Mouse (Mus musculus) heart, adult 2 months (tissue): ENCODE measurements at regions not wholly inside any gene's neighbourhood (a gene's known extent, or its start where the extent isn't known, plus 50 kb on each side); places are given as distances from the start of the nearest gene placed in this dataset.

ENCODE experiments used
- DNase-seq, 2 experiments: peaks; one replicate each; pipeline ENCODE4 v3.0.0; 2021
- H3K27ac ChIP-seq: fragments of 200-600 bp; 2 replicates; pipeline ENCODE4 v1.8.1; 2022
- H3K27me3 ChIP-seq: fragments of 200-500 bp; 2 replicates; pipeline ENCODE4 v1.6.1; 2012; ENCODE audit warnings: mild to moderate bottlenecking, low read length, inconsistent platforms, mixed read lengths; ENCODE audit not compliant: control insufficient read depth, insufficient read depth
- H3K36me3 ChIP-seq: fragments of 200-500 bp; 2 replicates; pipeline ENCODE4 v1.6.1; 2012; ENCODE audit warnings: low read length, inconsistent platforms; ENCODE audit not compliant: control insufficient read depth, insufficient read depth
- H3K4me1 ChIP-seq: fragments of 200-500 bp; 2 replicates; pipeline ENCODE4 v1.6.1; 2011; ENCODE audit warnings: low read length; ENCODE audit not compliant: control insufficient read depth, insufficient read depth
- H3K4me3 ChIP-seq: fragments of 200-600 bp; 2 replicates; pipeline ENCODE4 v1.8.1; 2022
- H3K79me2 ChIP-seq: fragments of 200-500 bp; replicated peaks from 2 replicates; pipeline ENCODE4 v1.6.1; 2012; ENCODE audit warnings: mild to moderate bottlenecking, inconsistent platforms, low read length, moderate library complexity, mixed read lengths; ENCODE audit not compliant: control insufficient read depth, insufficient read depth
- H3K9ac ChIP-seq: fragments of 200-500 bp; 2 replicates; pipeline ENCODE4 v1.6.1; 2012; ENCODE audit warnings: low read depth, mild to moderate bottlenecking, control low read depth, inconsistent platforms, low read length, mixed read lengths
- CTCF ChIP-seq: fragments of 200-600 bp; IDR thresholded peaks from 2 replicates; pipeline ENCODE4 v1.8.1; 2022; ENCODE audit warnings: antibody characterized with exemption, mild to moderate bottlenecking, moderate library complexity
- EP300 ChIP-seq: fragments of 200-500 bp; IDR thresholded peaks from 2 replicates; pipeline ENCODE4 v1.6.1; 2011; ENCODE audit warnings: low read depth, low read length, control low read depth; ENCODE audit not compliant: insufficient read depth
- POLR2A ChIP-seq: fragments of 200-500 bp; IDR thresholded peaks from 2 replicates; pipeline ENCODE4 v1.6.1; 2011; ENCODE audit warnings: mild to moderate bottlenecking, low read depth, low read length, control low read depth; ENCODE audit not compliant: insufficient read depth
- WGBS: fragments of 180-500 bp; shearing (Covaris S2); methylation state at CpG from one replicate; pipeline ENCODE4 v1.1.7; 2018; 5-methylcytosine and 5-hydroxymethylcytosine counted together
- intact Hi-C: fragments of 180-260 bp; cut with DNase I; formaldehyde crosslinking; loops from one replicate; pipeline ENCODE4 v1.15.1; 2025

GRCm38 (mm10) chr5:102334442-102335197 lies 146.6 kb upstream of the Arhgap24 start:
- no peak for TF ChIP-seq CTCF
- TF ChIP-seq POLR2A = no peak
- TF ChIP-seq EP300 = no peak
- Histone ChIP-seq H3K9ac (no peak overlapping the region), H3K27me3 (no peaks in the 10 kb centered on the region), H3K36me3 (no peaks in the 10 kb centered on the region), H3K4me1 (no peaks in the 10 kb centered on the region), H3K4me3 (no peak overlapping the region), H3K27ac (no peak overlapping the region), H3K79me2 (no peaks in the 10 kb centered on the region)
- intact Hi-C loops = no loop called here
- no peak for DNase-seq
- 83% methylated on average over 13 of the region's 13 CpGs for WGBS

GRCm38 (mm10) chr5:102366481-102366880 lies 114.7 kb upstream of the Arhgap24 start:
- 73% methylated on average over 3 of the region's 3 CpGs for WGBS
- intact Hi-C loops = no loop called here
- H3K27ac ChIP-seq = no peak overlapping the region
- H3K79me2 ChIP-seq = no peaks in the 10 kb centered on the region
- no peaks in the 10 kb centered on the region for H3K27me3 ChIP-seq
- H3K4me1 ChIP-seq = no peaks in the 10 kb centered on the region
- no peak for DNase-seq
- no peaks in the 10 kb centered on the region for H3K36me3 ChIP-seq
- TF ChIP-seq EP300 (no peak), POLR2A (no peak), CTCF (no peak)
- no peak overlapping the region for H3K4me3 ChIP-seq
- H3K9ac ChIP-seq = no peak overlapping the region

DNA sequence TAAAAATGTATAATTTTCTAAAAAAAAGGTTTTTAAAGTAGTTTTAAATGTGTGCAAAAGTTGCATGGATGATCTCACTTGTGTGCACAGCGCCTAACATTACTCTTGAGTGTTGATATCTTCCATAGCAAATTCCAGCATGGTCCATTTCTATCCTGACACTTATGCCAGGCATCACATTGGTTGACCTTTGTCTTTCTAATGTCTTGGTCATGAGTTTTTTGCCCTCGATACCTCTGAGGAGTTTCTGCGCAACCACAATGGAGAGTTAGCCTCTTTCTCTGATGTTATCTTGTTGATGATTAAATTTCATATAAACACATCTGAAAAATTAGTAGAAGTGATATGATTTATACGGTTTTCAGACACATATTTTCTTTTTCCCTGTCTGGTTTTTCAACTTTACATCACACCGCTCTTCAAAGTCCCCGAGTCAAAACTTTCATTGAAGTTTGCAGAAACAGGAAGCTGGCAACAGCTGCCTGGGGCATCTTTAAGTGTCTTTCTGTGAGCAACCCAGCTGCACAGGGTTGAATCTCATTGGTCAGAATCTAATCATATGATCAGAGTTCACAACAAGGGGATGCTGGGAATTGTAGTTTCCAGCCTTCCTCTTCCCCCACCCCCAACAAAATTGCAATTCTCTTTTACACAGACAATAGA lies 107.8 kb upstream of the Arhgap24 start:
- no peaks in the 10 kb centered on the region for H3K4me1 ChIP-seq
- no peak overlapping the region for H3K9ac ChIP-seq
- no peaks in the 10 kb centered on the region for H3K79me2 ChIP-seq
- DNase-seq = no peak
- no peaks in the 10 kb centered on the region for H3K36me3 ChIP-seq
- no peaks in the 10 kb centered on the region for H3K27me3 ChIP-seq
- TF ChIP-seq CTCF (no peak), POLR2A (no peak), EP300 (no peak)
- H3K27ac ChIP-seq = no peak overlapping the region
- no peak overlapping the region for H3K4me3 ChIP-seq
- intact Hi-C loops = no loop called here
- WGBS = 68% methylated on average over 6 of the region's 6 CpGs

GRCm38 (mm10) chr5:102373972-102374755 lies 107.0 kb upstream of the Arhgap24 start:
- Histone ChIP-seq H3K4me1 (no peaks in the 10 kb centered on the region), H3K27ac (no peak overlapping the region), H3K9ac (no peak overlapping the region), H3K36me3 (no peaks in the 10 kb centered on the region), H3K4me3 (no peak overlapping the region), H3K27me3 (no peaks in the 10 kb centered on the region), H3K79me2 (no peaks in the 10 kb centered on the region)
- DNase-seq = no peak
- WGBS = 67% methylated on average over 11 of the region's 11 CpGs
- intact Hi-C loops = no loop called here
- no peak for TF ChIP-seq CTCF
- TF ChIP-seq POLR2A = no peak
- no peak for TF ChIP-seq EP300

DNA sequence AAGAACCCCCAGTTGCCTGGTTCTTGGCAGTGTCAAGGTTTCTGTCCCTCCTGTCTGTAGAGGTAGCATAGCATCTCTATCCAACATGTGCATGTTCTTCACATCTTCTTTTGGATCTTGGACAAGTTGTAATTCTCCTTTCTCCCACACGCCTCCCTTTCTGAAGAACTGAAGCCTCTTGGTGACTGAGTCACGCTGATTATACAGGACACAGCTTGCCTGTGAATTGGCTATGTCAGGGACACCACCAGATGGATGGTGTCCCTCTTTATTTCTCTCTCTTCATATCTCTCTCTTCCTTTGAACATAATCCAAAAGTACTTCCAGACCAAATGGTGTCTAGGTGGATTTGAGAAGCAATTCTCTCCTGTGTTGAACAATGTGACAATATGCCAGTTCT lies 105.9 kb upstream of the Arhgap24 start:
- no peak for DNase-seq
- Histone ChIP-seq H3K9ac (no peak overlapping the region), H3K36me3 (no peaks in the 10 kb centered on the region), H3K4me1 (no peaks in the 10 kb centered on the region), H3K27me3 (no peaks in the 10 kb centered on the region), H3K27ac (no peak overlapping the region), H3K4me3 (no peak overlapping the region), H3K79me2 (no peaks in the 10 kb centered on the region)
- WGBS = 81% methylated on average over 2 of the region's 2 CpGs
- intact Hi-C loops = no loop called here
- TF ChIP-seq POLR2A (no peak), CTCF (no peak), EP300 (no peak)
